Mouse (Mus musculus) urinary bladder, postnatal 4 days (tissue): ENCODE data around the gene Lamb3.
"Not testable (repeated sequence)": the region's sequence is repeated elsewhere in the genome, so short reads cannot be mapped to it uniquely, and the experiment has no call there.

Source experiments
- DNase-seq, 2 experiments: peaks; one replicate each; pipeline ENCODE4 v3.0.0; 2021 to 2022; ENCODE audit warnings: low spot score in 2 of 2

Gene Lamb3

DNA sequence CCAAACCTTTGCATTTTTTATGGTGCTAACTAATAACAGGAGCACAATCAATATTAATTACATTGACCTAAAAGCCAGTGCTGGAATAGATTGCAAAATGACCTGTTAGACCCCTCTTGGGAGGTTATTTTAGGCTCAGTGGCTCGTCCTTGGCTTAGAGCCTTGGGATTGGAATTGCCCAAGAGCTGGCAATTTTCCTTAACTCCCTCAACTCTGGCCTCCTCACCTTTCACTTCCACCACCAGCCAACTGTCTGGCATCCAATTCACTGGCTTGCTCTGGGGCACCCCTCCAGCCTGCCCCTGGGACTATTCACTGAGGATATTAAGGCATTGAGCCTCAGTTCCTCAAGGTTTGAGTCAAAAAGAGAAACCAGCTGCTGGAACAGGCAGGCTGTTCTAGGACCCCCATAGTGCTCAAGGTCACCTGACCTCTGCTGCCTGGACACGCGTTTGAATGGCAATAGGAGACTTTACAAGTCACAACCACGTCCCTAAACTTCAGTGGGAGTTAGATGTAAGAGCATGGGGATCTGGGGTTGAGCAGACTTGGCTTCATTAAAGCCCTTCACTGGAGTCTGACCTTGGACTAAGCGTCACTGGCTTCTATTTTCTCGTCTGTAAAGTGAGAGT is 71.0 kb downstream of the Lamb3 start:
- no peak for DNase-seq

- DNase-seq = no peak
Observed at GRCm38 (mm10) chr1:193279492-193279891, 72.0 kb downstream of the Lamb3 start.

DNA sequence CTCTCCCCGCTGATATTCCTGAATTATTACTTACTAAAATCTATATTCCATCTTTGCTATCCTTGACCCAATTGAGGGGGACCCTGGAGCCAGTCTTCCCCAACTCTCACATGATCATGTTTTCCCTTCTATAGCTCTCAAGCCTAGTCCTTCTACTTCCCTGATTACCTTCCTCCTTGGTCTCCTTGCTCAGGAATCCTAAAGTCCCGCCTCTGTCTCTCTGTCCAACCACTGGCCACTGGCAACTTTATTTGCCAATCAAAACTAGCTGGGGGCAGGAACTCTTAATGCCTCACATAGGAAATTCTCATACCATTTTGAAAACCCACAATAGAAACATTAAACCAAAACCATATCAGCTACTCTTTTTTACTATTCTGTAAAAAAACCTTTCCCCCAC is 73.8 kb downstream of the Lamb3 start:
- DNase-seq = no peak

- DNase-seq = no peak
Observed at GRCm38 (mm10) chr1:193284228-193284779, 76.8 kb downstream of the Lamb3 start.

- not testable (repeated sequence) for DNase-seq
Observed at GRCm38 (mm10) chr1:193285766-193286325, 78.3 kb downstream of the Lamb3 start.

DNA sequence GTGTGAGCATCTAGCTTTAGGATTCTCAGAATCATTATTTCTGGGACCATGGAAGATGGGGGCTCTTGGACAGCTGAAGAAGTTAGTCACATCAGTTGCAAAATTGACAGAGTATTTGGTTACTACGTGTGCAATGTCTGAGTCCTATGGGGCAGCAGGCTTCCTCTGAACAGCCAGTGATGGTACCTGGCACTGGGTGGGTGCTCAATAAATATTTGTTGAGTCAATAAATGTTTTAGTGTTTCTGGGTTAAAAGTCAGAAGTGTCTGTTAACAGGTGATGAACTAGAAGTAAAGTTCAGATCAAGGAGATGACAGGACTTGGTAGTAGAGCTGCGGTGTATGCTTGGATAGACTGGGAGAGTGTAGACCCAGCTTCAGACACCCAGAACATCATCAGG is 80.1 kb downstream of the Lamb3 start:
- no peak for DNase-seq

DNA sequence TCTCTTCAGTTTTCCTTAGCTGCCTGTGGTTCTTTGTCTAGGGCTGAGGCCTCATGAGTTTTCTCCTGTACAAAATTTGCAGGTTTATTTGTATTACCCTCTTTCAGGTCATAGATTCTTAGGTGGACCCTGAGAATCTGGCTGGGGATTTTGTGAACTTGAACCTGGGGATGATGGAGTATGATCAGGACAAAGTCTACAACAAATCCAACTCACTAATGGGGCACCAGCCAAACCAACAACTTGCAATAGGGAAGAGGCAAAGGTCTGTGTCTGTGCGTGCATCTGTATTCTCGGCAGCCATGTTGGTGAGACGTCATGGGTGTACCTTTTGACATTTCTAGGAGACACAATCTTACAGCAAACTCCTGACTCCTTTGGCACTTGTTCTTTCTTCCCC is 81.6 kb downstream of the Lamb3 start:
- DNase-seq = no peak

- DNase-seq = no peak
Observed at GRCm38 (mm10) chr1:193289914-193290313, 82.4 kb downstream of the Lamb3 start.

- no peak for DNase-seq
Observed at GRCm38 (mm10) chr1:193290686-193291085, 83.2 kb downstream of the Lamb3 start.

- no peak for DNase-seq
Observed at GRCm38 (mm10) chr1:193293039-193293438, 85.5 kb downstream of the Lamb3 start.

GRCm38 (mm10) chr1:193293926-193294325 is 86.4 kb downstream of the Lamb3 start:
- DNase-seq = no peak

GRCm38 (mm10) chr1:193295920-193296319 is 88.4 kb downstream of the Lamb3 start:
- DNase-seq = no peak

DNA sequence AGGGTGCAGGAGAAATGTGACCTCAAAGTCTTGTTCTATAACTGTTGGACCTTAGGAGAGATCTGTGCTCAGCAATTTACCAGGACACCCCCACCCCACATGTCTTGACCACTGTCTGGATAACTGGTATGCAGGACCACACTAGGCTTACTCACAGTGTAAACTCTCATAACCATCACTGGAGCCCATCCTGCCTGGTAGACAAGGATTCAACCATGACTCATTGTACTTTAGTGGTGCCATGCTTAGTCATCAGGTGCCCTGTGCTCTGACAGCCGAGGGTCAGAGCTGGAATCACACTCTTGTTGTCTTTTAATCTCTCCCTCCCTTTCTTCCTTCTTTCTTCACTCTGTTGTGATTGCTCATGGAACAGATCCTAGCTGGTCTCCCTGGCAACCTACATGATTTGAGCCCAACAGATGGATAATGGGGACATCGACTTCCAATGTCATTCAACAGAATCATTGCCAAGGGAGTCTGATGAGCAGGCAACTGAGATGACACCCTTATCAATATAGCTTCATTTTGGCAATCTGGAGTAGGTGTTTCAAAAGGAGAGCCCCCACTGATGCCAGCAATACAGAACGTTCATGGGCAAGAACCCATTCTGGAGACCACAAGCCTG is 90.8 kb downstream of the Lamb3 start:
- DNase-seq = no peak

DNA sequence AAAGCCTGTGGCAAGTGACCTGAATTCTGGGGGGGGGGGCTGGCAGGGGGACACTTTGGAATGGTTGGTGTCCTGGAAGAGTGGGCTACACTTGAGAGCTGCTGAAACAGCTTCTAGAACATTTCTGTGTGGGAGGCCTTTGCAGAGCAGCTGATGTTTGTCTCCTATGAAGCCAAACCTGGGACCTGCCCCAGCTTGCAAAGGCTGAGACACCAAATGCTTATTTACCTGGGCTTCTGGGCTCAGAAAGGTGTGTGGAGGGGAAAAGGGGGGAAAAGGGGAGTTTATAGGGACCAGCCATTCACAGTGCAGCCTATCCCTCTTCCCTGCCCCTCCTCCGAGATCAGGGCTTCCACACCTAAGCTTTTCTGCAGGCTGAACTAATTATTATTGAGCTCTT is 92.5 kb downstream of the Lamb3 start:
- DNase-seq = no peak

DNA sequence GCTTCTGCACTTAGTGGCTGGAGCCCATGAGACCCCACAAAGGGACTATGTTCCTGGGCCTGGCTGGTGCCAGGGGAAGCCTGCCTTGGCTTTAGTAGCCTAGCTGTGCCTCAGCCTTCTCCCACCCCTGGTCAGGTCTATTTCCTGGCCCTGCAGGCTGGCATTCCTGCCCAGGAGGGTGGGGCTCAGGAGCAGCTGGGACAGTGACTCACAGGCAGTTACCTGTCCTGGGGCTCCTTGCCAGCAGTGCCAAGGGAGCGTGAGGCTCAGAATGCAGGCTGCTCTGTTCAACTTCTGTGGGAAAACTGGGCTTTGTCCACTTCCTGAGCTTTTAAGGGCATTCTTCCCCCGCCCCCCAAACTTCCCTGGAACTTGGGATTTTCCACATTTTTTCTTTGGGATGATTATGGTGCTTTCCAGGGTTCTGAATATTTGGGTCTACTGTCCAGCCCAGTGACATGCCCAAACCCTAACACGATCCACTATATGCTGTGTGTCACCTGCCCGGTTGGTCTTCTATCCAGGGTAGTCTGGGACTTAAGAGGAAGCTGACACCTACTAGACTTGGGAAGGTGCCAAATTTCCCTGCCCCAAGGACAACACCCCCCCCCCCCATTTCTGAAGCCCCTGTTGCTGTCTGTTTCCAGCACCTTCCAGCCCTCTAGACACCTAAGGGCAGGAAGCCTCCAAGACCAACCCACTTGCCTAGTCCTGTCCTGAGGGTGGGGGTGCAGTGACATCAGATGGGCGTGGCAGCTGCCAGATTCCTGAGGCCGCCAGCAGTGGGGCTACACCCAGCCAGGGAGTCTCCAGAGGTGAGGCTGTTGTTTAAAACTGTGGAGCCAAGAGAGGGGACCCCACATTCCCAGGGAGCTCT is 94.0 kb downstream of the Lamb3 start:
- peak; percentile 59 to 66 for DNase-seq

DNA sequence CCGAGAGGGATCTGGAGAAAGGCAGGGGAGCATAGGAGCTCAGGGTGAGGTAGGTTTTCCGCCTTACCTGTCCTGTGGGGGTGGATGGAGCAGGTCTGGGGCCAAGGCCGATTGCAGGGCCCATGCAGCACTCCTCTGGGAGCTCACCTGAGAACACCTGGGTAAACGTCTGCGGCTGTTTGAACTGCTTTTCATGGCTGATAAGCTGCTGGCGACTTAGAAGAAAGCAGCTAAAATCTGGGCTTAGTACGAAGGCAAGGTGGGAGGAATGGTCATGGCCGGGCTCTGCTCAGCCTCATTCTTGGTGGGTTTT is 94.5 kb downstream of the Lamb3 start:
- no peak for DNase-seq

DNA sequence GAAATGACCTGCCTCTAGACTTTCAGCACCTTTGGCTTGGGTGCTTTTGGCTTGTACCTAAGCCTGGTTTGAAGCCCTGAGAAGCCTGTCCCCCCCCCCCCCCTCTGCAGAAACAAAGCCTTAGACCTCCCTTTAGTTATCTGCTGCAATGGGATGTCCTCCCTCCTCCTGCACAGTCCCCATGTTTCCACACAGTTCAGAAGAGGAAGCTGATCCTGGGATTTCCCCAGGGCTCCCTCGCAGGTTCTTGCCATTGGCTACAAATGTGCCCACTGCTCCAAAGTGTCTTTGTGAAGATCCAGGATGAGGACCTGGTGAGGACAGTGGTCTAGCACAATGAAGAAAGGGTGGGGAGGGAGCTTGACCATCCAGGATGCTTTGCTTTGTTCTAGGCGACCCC is 95.6 kb downstream of the Lamb3 start:
- DNase-seq = no peak

DNA sequence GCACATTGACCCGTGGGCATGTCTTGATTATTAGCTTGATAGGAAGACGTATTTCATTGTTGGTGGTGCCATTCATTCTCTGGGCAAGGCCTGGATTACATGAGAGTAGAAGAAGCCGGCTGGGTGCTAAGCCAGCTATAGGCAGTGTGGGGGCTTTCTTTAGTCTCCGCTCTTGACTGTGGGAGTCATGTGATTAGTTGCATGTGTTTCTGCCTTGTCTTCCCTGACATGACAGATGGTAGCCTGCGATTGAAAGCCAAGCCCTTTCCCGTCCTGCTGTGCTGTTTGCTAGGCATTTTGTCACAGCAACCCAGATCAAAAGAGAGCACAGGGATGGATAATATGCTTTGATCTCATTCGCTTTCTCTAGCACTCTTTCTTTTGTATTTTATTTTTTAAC is 97.9 kb downstream of the Lamb3 start:
- no peak for DNase-seq

DNA sequence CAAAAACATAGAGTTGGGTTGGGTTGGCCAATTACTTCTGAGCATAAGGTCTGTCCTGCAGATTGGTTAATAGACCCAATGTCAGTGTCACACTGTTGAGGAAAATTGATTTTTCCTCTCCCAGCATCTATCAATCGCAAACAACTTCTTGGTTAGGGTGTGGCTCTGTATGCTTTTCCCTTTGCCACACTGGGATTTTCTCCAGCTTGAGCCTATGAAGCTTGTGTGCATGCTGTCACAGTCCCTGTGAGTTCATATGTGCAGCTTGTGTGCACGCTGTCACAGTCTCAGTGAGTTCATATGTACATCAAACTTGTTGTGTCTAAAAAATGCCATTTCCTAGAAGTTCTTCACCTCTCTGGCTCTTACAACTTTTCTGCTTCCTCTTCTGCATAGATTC is 99.3 kb downstream of the Lamb3 start:
- no peak for DNase-seq

DNA sequence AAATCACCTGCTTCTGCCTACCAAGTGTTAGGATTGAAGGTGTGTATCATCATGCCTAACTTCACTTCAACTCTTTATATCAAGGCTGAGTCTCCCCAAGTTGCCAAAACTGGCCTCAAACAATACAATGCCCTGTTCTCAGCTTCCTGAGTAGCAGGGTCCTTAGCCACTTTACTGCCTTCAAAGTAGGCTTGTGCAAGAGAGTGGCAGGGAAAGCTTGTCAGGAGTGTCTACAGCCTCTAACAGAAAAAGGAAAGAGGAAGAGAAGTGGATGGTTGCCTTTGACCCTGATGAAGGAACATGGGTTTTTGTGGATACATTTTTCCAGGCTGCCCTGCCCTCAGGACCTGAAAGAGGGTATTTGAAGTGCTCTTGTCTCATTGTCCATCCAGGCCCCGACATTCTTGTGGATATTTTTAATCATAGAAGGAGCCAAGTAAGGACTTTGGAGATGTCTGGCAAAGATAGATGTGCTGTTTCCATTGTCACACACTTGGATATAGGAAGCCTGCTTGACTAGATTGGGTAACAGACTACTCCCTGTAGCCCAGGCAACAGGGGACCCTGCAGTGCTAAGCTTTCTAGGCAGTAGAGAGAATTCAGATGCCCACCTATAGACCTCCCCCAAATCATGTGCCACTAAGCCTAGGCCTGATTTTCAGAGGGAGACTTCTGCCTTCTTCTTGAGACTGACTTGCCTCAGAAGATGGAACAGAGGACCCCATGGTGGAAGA is 102.5 kb downstream of the Lamb3 start:
- DNase-seq = no peak

DNA sequence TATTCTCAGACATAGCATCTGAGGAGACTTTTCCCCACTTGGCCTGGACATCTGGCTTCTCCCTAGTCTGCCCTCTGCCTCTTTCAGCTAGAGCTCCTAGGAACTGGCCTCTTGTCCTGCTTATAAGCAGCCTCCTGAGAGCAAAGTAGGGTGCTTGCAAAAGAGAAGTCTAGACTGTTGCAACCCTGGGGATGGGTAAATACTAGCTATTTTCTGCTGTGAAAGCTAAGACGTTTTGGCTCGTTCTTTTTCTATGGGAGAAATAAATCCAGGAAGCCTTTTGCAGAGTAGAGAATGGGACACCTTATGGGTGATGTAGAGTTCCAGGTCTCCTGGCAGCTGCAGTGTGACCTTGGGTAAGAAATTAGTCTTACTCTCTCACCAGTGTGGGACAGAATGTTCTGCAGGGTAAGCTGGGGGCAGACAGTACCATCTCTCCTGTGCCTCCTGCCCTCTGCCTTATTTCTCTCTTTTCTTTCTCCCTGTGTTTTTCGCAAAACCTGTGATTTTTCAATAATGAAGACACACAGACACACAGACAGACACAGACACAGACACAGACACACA is 103.1 kb downstream of the Lamb3 start:
- DNase-seq = no peak
